Mouse (Mus musculus): Measurements from ENCODE around the gene Olfr606.
"Not testable (repeated sequence)": the region's sequence is repeated elsewhere in the genome, so short reads cannot be mapped to it uniquely, and the experiment has no call there.

DNA sequence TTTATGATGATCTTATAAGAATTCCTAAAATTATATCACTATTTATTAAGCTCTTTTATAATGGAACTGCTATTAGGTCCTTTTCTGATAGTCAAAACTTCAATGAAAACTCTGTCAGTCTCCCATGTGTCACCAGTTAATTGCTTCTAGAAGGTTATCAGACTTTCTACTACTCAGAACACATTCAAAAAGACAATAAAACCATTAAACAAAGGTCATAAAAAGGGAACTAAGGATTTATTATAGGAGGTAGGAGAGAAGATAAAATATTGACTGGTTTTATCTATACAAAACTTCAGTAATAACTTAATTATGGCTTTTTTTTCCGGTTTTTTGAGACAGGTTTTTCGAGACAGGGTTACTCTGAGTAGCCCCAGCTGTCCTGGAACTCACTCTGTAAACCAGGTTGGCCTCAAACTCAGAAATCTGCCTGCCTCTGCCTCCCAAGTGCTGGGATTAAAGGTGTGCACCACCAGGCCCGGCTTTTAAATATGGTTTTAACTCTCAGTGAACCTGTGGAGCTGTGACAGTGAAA, 42.3 kb upstream of the Olfr606 start:
- not testable (repeated sequence) for TF ChIP-seq CTCF (conservative IDR thresholded peaks at IDR 0.05; ENCODE audit: low read length); NANOG (IDR thresholded peaks at IDR 0.05; ENCODE audit: borderline replicate concordance, low read length)

Data from E14TG2a.4 (cell line).